Mouse (Mus musculus) liver, embryonic 16.5 days (tissue): ENCODE measurements around the gene Nnmt. TPM values are rescaled to one million over a fixed set of nuclear protein-coding genes. Genes with fewer than 3 reads are reported as not detected.

Source experiments
- ATAC-seq: fragments of 200-750 bp; cut with Nextera tagmentation; 2 replicates; pipeline ENCODE4 v1.8.0; 2017; ENCODE audit warnings: low read depth, mild to moderate bottlenecking, moderate number of reproducible peaks, moderate library complexity
- H3K27ac ChIP-seq: fragments of 300-500 bp; sonication (generic); 2 replicates; pipeline ENCODE4 v1.5.1; 2014; ENCODE audit warnings: mild to moderate bottlenecking, low read length
- H3K27me3 ChIP-seq: fragments of 300-500 bp; sonication (generic); 2 replicates; pipeline ENCODE4 v1.6.1; 2014; ENCODE audit warnings: low read depth, low read length, mixed read lengths; ENCODE audit not compliant: control insufficient read depth, insufficient read depth
- H3K36me3 ChIP-seq: fragments of 300-500 bp; sonication (generic); 2 replicates; pipeline ENCODE4 v1.6.1; 2014; ENCODE audit warnings: mild to moderate bottlenecking; ENCODE audit not compliant: control insufficient read depth, insufficient read depth
- H3K4me1 ChIP-seq: fragments of 300-500 bp; sonication (generic); 2 replicates; pipeline ENCODE4 v1.6.1; 2014; ENCODE audit warnings: low read depth, low read length, mixed read lengths; ENCODE audit not compliant: control insufficient read depth
- H3K4me2 ChIP-seq: fragments of 300-500 bp; sonication (generic); 2 replicates; pipeline ENCODE4 v1.6.1; 2014; ENCODE audit warnings: low read depth, low read length, mixed read lengths
- H3K4me3 ChIP-seq: fragments of 300-500 bp; sonication (generic); 2 replicates; pipeline ENCODE4 v1.5.1; 2014; ENCODE audit warnings: low read depth, mild to moderate bottlenecking, low read length
- H3K9ac ChIP-seq: fragments of 300-500 bp; sonication (generic); 2 replicates; pipeline ENCODE4 v1.6.1; 2014; ENCODE audit warnings: low read depth, low read length
- H3K9me3 ChIP-seq: fragments of 300-500 bp; sonication (generic); replicated peaks from 2 replicates; pipeline ENCODE4 v1.6.1; 2016; ENCODE audit warnings: low read length; ENCODE audit not compliant: control insufficient read depth
- polyA plus RNA-seq: library from polyadenylated mRNA; unstranded; fragments of >200 nt; fragmentation: Nextera tagmentation; extraction: Ambion mirVana; gene quantifications from 2 replicates; pipeline ENCODE4 v1.2.1, GENCODE M21; 2015

Gene Nnmt
- polyA plus RNA-seq, 1 experiment from 2014 or later = 0.44 TPM

DNA sequence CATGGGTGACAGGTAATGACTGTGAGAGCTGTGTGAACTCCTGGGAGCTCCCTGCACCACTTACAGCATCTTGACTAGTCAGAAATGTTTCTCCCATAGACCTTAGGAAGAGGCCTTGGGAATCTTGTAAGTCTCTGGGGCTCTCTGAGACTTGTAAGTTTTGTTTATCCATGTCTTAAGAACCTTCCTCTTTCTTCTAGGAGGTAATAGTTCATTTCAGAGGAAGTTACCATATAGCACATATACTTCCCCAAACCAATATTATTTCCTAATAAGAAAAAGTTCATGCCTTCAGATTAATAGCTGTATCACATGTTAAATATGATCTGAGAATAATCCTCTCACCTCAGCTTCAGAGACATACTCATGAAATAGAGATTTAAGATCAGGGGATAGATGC lies 57.7 kb downstream of the Nnmt start:
- Histone ChIP-seq H3K27me3 (no peaks in the 10 kb centered on the region), H3K36me3 (no peaks in the 10 kb centered on the region), H3K4me2 (no peak overlapping the region), H3K9ac (no peak overlapping the region), H3K9me3 (no peaks in the 10 kb centered on the region), H3K4me1 (no peaks in the 10 kb centered on the region), H3K4me3 (no peak overlapping the region), H3K27ac (no peak overlapping the region)
- no peak for ATAC-seq

Other genes starting within 250 kb of the Nnmt start
- 76.8 and 85.6 TPM in 2 replicates for gene Rexo2, start 124.5 kb downstream of the Nnmt start, polyA plus RNA-seq
- 49.8 and 52.7 TPM in 2 replicates for gene Rbm7, start 109.9 kb downstream of the Nnmt start, polyA plus RNA-seq
- gene Gm5617, start 109.7 kb downstream of the Nnmt start, polyA plus RNA-seq = 17.3 and 19.0 TPM in 2 replicates
- gene Zbtb16, start 231.1 kb upstream of the Nnmt start, polyA plus RNA-seq = 0.75 and 1.1 TPM in 2 replicates